Mouse (Mus musculus) G1E (cell line): Measurements from ENCODE around the gene Atxn7l2. TPM values are rescaled to one million over a fixed set of nuclear protein-coding genes. Genes with fewer than 3 reads are reported as not detected.

Experiments
- ATAC-seq: 2 replicates; pipeline ENCODE4 v1.8.0; 2016; ENCODE audit warnings: mild to moderate bottlenecking; ENCODE audit not compliant: insufficient number of reproducible peaks, poor library complexity, low FRiP score, severe bottlenecking; ENCODE audit errors: extremely low read depth
- DNase-seq: peaks from one replicate; pipeline ENCODE4 v3.0.0; 2012; ENCODE audit warnings: low spot score
- H3K27me3 ChIP-seq: 2 replicates; pipeline ENCODE4 v1.6.1; 2012; ENCODE audit warnings: mild to moderate bottlenecking, low read length, inconsistent platforms; ENCODE audit not compliant: insufficient read depth
- H3K36me3 ChIP-seq: replicated peaks from 2 replicates; pipeline ENCODE3; 2012; ENCODE audit warnings: mild to moderate bottlenecking, inconsistent platforms
- H3K4me1 ChIP-seq: 2 replicates; pipeline ENCODE4 v1.6.1; 2012; ENCODE audit warnings: low read depth, low read length, inconsistent platforms, mixed read lengths; ENCODE audit not compliant: insufficient read depth
- H3K4me3 ChIP-seq: 2 replicates; pipeline ENCODE4 v1.5.1; 2012; ENCODE audit warnings: low read depth, mild to moderate bottlenecking, inconsistent platforms, low read length, moderate library complexity, mixed read lengths
- H3K9me3 ChIP-seq: replicated peaks from 2 replicates; pipeline ENCODE4 v1.6.1; 2012; ENCODE audit warnings: inconsistent platforms
- CTCF ChIP-seq: IDR thresholded peaks from 2 replicates; pipeline ENCODE4 v1.5.1; 2012; ENCODE audit warnings: low read depth, low read length, inconsistent platforms, mixed read lengths
- GATA1 ChIP-seq: IDR thresholded peaks from 2 replicates; pipeline ENCODE4 v1.6.1; 2012; ENCODE audit warnings: borderline replicate concordance, low read length, inconsistent platforms, mixed read lengths
- GATA2 ChIP-seq: IDR thresholded peaks from 2 replicates; pipeline ENCODE4 v1.6.1; 2012; ENCODE audit warnings: low read depth, low read length, inconsistent platforms, borderline replicate concordance
- POLR2AphosphoS5 ChIP-seq: IDR thresholded peaks from 2 replicates; pipeline ENCODE4 v1.6.1; 2012; ENCODE audit warnings: low read depth, low read length, inconsistent platforms; ENCODE audit not compliant: insufficient replicate concordance
- TAL1 ChIP-seq: conservative IDR thresholded peaks from 2 replicates; pipeline ENCODE4 v1.6.1; 2012; ENCODE audit warnings: low read depth, low read length, inconsistent platforms, mixed read lengths
- polyA plus RNA-seq: library from polyadenylated mRNA; stranded (reverse); fragments of >175 nt; gene quantifications from 2 replicates; pipeline ENCODE4 v1.2.3, GENCODE M21; 2012
- total RNA-seq, 2 experiments: library from RNA; stranded (forward) in 1 of 2; stranded (reverse) in 1 of 2; fragments of 200-1000 nt in 1 of 2; fragments of >200 nt in 1 of 2; fragmentation: Nextera tagmentation in 1 of 2; gene quantifications; 2 replicates each; pipeline ENCODE4 v1.2.3; 2014 to 2017

Gene Atxn7l2
- total and polyA plus RNA-seq, 3 experiments: 2.7 to 19.7 (median 8.0) TPM

GRCm38 (mm10) chr3:108188716-108189490, 21.8 kb downstream of the Atxn7l2 start:
- Histone ChIP-seq H3K27me3 (peaks cover 44% of the 10 kb centered on the region), H3K4me1 (peaks cover 31% of the 10 kb centered on the region), H3K9me3 (no peaks in the 10 kb centered on the region), H3K36me3 (peaks cover 12% of the 10 kb centered on the region), H3K4me3 (no peak overlapping the region)
- ATAC-seq: no peak
- TF ChIP-seq CTCF (no peak), POLR2AphosphoS5 (no peak), TAL1 (no peak), GATA1 (no peak), GATA2 (no peak)
- DNase-seq: no peak

- H3K4me1 ChIP-seq: peaks cover 30% of the 10 kb centered on the region
- no peak for TF ChIP-seq GATA1
- TF ChIP-seq GATA2: no peak
- no peak for TF ChIP-seq TAL1
- TF ChIP-seq POLR2AphosphoS5: no peak
- no peak for TF ChIP-seq CTCF
- H3K36me3 ChIP-seq: peaks cover 3% of the 10 kb centered on the region
- DNase-seq (no peak), ATAC-seq (no peak)
- no peaks in the 10 kb centered on the region for H3K9me3 ChIP-seq
- H3K27me3 ChIP-seq: peaks cover 50% of the 10 kb centered on the region
- no peak overlapping the region; the same call in 1 of the 2 replicates for H3K4me3 ChIP-seq
These were observed 23.5 kb downstream of the Atxn7l2 start for GRCm38 (mm10) chr3:108187111-108187795.

- peaks cover 30% of the 10 kb centered on the region for H3K4me1 ChIP-seq
- ATAC-seq (no peak), DNase-seq (peak; percentile 36)
- TF ChIP-seq TAL1: no peak
- peaks cover 50% of the 10 kb centered on the region for H3K27me3 ChIP-seq
- H3K4me3 ChIP-seq: peak within 1 kb of the TSS; percentile 75
- H3K9me3 ChIP-seq: no peaks in the 10 kb centered on the region
- H3K36me3 ChIP-seq: peaks cover 3% of the 10 kb centered on the region
These were observed 24.4 kb downstream of the Atxn7l2 start, which contains the start of gene Amigo1 for GRCm38 (mm10) chr3:108186098-108187047. Gene Amigo1, plus strand, starts transcription at chr3:108186335.

- peaks cover 30% of the 10 kb centered on the region for H3K4me1 ChIP-seq
- DNase-seq (no peak), ATAC-seq (no peak)
- H3K9me3 ChIP-seq: no peaks in the 10 kb centered on the region
- H3K27me3 ChIP-seq: peaks cover 50% of the 10 kb centered on the region
- peaks cover 3% of the 10 kb centered on the region for H3K36me3 ChIP-seq
- TF ChIP-seq POLR2AphosphoS5: no peak
- no peak for TF ChIP-seq GATA2
- peak overlapping the region; percentile 75 for H3K4me3 ChIP-seq
These were observed 25.2 kb downstream of the Atxn7l2 start for GRCm38 (mm10) chr3:108185460-108186097.

- ATAC-seq (no peak), DNase-seq (no peak)
- Histone ChIP-seq H3K9me3 (no peaks in the 10 kb centered on the region), H3K27me3 (peaks cover 50% of the 10 kb centered on the region), H3K4me3 (no peak overlapping the region), H3K36me3 (peaks cover 3% of the 10 kb centered on the region), H3K4me1 (peaks cover 26% of the 10 kb centered on the region)
- TF ChIP-seq GATA1 (no peak), TAL1 (no peak), CTCF (no peak), GATA2 (no peak), POLR2AphosphoS5 (no peak)
These were observed 26.0 kb downstream of the Atxn7l2 start for GRCm38 (mm10) chr3:108184742-108185141.

GRCm38 (mm10) chr3:108180514-108180913, 30.2 kb downstream of the Atxn7l2 start:
- H3K9me3 ChIP-seq: no peaks in the 10 kb centered on the region
- ATAC-seq: no peak
- no peak overlapping the region for H3K4me3 ChIP-seq
- DNase-seq: no peak
- H3K36me3 ChIP-seq: no peaks in the 10 kb centered on the region
- H3K4me1 ChIP-seq: peaks cover 1% of the 10 kb centered on the region
- H3K27me3 ChIP-seq: peaks cover 27% of the 10 kb centered on the region
- no peak for TF ChIP-seq POLR2AphosphoS5
- TF ChIP-seq TAL1: no peak
- no peak for TF ChIP-seq GATA1
- no peak for TF ChIP-seq CTCF
- TF ChIP-seq GATA2: no peak
